Mouse (Mus musculus): ENCODE measurements around the gene Pate2.

The Pate2 gene

DNA sequence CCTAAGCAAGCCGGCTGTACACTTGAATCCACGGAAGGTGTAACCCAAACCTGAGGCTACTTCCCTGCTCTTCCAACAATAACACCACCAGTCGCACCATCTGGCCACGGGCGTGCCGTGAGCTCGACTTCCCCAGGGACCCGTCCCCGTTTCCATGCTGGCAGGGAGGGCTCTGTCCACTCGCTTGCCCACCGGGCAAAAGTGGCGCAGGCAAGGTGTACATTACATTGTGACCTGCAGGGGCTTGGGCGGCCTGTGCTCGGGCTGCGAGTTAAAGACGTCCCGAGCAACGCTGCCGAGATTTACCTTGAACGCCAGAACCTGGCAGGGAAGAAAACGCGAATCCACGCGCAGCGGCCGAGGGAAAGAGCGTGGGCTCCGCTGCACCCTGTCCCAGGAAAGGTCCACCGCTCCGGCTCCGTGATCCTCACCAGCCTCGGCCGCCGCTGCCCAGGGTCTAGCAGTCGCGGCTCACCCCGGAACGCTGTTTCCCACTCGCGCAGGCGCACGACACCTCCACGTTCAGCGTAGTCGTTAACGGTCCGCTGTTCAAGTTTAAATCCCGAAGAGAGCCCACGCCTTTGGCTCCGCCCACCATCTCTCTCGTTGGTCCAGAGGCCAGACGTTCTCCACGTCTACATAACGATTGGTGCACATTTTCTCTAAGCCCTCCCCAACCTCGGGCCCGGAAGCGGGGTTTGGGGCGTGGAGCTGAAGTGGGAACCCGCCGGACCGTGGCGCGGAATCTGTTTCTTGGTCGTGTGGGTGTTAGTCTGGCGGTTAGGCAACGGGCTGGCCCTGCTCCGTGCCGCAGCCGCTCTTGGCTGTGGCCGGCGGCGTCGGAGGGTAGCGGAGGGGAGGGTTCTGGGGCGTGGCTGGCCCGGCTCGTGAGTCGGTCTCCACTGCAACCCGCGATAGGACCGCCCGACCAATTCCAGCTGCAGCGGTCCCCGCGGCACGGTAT lies at the start of gene Pate2, which contains the start of gene Hyls1:
Gene Pate2 (plus strand): TSS at position 714 of the 964 bp plus-strand sequence.
Gene Hyls1 (minus strand): TSS at position 828 of the 964 bp plus-strand sequence.
- peak; percentile 91 for DNase-seq (ENCODE audit: low spot score)

DNA sequence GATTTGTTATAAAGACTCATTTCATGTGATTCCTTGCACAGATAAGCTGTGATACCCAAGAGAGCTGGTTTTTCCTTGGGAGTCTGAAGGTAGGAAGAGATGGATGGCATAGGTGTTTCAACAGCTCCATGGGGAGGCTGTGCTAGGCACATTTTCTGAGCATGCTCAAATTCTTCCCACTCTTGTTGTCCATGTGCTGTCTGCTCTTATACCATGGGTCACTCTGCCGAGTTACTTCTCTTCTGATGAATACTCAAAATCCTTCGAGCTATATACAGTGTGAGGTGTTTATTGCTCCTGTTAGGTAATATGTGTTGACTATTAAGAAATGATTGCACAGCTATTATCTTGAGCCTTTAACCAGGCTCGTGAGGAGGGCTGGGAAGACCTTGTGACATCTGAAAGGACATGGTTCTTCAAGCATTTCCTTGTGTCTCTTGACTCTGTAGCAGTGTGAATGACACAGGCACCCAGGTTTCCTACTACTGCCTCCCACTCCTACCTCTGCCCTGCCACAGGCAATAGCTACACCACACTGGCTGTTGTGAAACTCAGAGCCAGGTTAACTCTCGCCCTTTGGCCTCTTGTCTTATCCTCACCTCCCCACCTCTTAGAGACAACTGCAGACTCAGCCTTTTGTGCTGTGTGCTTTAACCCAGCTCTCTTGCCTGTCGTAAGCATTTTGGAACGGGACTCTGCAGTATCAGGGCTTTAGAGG lies 49.3 kb upstream of the Pate2 start:
- DNase-seq (ENCODE audit: low spot score): no peak

DNA sequence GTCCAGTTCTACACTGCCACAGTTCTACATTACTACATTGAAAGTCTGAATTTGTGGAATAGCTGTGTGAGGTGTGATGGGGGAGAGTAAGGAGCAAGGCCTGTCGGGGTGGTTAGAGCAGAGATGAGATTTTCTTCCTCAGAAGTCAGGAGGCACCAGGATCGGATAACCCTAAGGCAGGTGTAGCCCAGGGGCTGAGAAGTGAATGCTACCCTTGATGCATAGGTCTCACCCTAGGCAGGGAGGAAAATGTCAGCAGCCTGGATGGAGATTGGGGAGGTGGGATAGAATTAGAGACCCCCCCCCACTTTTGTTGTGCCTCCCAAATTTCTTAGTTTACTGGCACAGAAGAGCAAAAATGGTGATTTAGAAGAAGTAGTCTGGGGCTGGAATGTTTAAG lies 47.8 kb upstream of the Pate2 start:
- no peak for DNase-seq (ENCODE audit: low spot score)

DNA sequence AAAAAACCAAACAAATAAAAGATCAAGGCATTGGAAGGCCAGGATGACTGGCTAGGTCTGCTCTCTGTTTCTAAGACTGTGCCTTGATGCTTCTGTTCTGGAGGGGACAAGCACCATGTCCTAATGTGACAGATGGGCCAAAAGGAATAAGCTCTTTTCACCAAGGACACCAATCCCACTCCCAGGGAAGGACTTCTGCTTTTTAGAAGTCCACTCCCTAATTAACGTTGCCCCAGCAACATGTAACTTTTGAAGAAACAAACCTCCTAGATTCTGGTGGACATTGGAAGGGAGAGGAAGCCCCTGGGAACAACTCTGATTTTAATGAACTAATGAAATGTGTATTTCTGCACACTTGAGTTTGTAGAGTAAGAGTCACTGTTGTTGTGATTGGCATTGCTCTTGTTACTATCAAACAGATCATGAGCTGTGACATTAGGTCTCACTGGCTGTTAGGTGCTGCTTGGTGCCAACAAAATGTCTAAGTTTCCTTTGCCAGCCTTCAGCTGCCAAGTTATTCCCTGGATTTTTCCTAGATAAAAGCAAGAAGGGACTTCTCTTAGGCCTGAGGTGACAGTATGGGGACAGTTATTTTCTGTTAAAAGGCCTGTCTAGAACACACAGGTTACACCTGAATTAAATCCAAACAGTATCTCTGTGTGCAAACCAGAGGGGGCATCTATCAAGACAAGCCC lies 47.1 kb upstream of the Pate2 start:
- DNase-seq (ENCODE audit: low spot score): no peak

DNA sequence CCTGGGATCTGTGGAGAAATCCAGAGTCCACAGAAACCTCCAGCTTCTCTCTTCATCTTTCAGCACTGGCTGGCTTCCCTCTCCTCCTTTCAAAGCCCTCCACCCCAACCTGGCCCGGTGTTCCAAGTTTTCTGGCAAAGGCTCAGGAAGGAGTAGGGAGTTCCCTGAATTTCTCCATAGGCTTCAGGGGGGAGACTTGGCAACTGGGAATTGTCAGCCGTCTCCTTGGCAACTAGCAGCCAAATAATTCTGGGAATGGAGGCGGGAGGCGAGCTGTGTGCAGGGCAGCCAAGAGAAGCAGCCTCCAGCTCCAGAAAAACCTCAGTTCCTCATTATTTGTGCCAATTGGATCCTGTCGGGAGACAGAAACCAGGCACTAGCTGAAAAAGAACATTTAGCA lies 46.5 kb upstream of the Pate2 start:
- DNase-seq (ENCODE audit: low spot score): peak; percentile 38

DNA sequence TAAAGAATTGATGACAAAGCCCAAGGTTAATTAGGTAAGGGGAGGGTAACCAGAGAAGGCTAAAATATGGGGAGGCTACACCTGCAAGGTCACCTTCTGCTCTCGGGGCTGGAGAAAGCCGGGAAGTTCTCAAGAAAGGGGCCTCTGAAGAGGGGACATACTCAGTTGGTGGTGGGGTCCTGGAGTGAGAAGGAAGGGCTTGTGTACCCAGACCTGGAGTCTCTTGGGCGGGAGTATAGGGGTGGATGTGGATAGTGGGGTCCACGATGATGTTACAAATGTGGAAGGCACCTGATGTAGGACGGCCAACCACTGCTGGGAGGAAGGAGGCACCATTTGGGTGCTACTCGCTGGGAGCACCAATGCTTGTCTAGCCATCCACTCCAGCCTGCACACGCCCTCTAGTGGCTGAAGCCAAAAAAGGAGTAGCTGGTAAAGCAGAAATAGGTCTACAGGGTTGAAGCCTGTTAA lies 46.1 kb upstream of the Pate2 start:
- peak; percentile 67 for DNase-seq (ENCODE audit: low spot score)

DNA sequence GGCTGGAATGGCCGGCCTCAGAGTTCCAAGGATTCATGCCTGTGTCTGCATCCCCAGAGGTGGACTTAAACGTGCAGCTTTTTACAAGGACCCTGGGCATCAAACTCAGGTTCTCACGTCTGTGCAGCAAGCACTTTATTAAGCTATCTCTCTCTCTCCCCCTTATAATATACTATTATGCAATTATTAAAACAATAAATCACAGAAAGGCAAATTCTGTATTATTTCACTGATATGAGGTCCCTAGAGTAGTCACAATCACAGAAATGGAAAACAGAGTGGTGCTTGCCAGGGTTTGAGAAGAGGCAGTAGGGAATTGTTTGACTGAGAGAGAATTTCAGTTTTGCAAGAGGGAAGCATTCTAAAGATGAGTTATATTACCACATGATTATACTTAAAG lies 40.9 kb upstream of the Pate2 start:
- no peak for DNase-seq (ENCODE audit: low spot score)

DNA sequence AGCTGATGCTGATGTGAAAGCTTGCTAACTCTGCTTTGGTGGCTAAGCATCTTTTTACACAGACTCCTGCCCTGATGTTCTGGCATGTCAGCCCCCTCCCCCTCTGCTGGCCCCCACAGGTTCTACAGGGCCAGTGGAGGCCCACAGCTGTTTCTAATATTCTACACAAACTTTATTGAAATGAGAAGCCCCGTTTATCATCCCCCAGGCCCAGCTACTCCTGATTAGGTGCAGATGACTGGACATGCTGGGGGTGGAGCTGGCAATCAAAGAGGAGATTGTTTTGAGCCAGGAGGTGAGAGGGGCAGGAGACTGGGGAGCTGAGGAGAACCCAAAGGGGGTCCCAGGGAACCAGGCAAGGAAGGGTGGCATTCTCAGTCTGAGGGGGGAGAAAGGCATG lies 40.3 kb upstream of the Pate2 start:
- no peak for DNase-seq (ENCODE audit: low spot score)

DNA sequence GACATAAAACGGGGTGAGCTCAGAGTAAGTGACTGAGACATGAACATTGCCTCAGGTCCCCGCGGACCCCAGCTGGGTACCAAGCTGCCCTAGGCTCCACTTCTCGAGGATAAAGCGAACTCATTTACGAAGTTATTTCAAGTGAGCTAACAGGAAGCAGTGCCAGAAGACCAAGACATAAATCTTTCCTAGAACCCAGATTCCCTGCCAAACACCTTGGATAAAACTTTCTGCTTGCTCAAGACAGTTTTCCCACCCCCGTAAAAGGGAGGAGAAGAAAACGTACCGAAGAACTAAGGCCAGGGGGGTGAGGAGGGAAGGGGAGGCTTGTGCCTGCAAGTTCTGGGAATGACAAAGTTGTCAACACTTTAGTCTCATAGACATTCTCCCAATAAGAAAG lies 36.8 kb upstream of the Pate2 start:
- no peak for DNase-seq (ENCODE audit: low spot score)

DNA sequence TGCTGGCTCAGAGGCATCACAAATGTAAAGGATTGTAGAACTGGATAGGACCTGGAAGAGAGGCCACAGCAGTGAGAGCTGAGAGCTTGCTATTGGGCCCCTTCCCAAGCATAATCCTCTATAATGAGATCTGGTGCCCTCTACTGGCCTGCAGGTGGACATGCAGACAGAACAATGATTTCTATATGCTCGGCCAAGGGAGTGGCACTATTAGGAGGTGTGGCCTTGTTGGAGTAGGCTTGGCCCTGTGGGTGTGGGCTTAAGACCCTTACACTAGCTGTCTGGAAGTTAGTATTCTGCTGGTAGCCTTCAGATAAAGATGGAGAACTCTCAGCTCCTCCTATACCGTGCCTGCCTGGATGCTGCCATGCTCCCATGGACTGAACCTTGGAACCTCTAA lies 35.0 kb upstream of the Pate2 start:
- DNase-seq (ENCODE audit: low spot score): no peak

DNA sequence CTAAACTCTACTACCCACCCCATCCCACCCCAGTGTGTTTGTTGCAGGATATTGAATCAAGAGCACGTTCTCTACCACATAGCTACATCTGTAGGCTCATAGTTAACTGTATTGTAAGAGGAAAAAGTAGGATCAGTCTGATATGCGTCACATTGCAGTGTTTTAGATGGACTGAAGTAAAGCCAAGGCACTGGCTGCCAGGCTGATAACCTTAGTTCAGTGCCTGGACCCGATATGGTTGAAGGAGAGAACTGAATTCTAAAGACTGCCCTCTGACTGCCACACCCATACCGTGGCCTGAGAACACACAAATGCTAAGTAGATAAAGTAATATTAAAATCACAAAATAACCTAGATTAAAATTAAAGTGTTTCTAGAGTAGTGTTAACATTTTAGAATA lies 34.2 kb upstream of the Pate2 start:
- no peak for DNase-seq (ENCODE audit: low spot score)

DNA sequence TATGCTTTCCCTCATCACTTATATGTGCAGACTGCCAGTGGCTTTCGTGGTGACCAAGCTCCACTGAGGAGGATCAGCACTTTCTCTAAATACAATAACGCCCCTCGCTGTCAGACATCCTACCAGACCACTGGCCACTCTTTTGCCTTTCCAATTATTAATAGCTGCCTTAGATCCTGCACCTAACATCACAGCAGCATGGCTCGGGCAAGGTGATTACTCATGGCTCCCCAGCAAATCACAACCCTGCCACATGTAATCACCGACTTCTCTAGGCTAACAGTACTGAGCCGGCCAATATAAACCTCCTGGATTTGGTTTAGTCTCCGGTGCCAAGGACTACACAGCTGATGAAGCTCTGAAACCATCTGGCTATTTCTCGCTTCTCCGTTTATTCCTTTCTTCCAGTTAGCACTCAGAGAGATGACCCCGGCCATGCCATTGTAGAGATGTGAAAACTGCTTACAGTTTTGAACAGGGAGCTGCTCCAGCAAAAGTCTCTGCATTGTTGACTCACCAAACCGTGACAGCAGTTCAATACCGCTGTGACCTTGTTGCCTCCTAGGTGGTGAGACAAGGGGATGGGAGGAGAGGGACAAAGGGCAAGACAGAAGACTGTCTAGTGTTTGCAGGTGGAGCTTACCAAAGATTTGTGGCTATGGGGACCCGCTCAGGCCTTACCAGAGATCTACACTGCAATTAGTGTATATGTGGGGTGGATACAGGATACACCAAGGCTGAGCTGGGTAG lies 30.9 kb upstream of the Pate2 start:
- no peak for DNase-seq (ENCODE audit: low spot score)

DNA sequence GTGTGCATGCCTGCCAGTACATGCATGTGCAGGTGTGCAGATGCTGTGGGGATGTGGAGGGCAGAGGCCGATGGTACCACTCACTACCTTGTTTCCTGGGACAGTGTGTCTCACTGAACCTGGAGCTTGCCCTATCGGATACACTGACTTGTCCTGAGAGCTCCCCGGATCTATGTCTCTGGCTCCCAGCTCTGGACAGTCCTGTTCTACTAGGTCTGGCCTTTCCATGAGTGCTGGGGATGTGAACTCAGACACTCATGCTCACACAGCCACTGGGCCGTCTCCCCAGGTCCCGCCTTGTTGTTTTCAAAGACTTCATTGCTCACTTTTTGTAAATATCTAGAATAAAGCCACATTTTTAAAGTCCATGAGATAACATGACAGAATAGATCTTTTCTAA lies 29.1 kb upstream of the Pate2 start:
- DNase-seq (ENCODE audit: low spot score): no peak

DNA sequence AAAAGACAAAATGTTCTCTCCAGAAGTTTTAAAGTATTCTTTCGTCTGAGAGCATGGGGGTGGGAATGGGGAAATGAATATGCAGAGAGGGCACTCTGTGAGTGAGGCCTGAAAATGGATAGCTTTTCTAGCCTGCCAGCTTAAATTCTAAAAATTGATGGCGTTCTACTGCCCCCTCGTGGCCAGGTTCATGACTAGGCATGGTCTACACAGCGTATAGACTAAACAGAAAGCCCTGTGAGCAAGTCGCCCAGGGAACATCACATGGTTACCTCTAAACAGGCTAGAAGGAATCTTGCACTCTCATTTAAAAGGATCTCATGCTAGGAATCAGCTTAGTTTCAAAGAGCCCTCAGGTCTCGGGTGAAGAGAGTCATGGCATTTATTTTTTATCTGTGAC lies 28.6 kb upstream of the Pate2 start:
- DNase-seq (ENCODE audit: low spot score): peak; percentile 47

DNA sequence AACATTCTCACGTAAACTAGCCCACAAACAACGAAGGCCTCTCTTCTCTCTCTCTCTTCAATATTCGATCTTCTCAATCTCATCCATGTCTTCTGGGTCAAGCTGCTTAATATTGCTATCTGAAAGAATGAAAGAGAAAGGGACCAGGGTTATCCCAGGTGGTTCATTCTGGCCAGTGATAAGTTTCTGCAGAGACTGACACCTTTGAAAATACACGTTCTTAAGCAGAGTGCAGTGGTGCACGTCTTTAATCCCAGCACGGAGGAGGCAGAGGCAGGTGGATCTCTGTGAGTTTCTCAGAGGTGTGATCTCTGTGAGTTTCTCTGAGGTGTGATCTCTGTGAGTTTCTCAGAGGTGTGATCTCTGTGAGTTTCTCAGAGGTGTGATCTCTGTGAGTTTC lies 28.1 kb upstream of the Pate2 start:
- no peak for DNase-seq (ENCODE audit: low spot score)

DNA sequence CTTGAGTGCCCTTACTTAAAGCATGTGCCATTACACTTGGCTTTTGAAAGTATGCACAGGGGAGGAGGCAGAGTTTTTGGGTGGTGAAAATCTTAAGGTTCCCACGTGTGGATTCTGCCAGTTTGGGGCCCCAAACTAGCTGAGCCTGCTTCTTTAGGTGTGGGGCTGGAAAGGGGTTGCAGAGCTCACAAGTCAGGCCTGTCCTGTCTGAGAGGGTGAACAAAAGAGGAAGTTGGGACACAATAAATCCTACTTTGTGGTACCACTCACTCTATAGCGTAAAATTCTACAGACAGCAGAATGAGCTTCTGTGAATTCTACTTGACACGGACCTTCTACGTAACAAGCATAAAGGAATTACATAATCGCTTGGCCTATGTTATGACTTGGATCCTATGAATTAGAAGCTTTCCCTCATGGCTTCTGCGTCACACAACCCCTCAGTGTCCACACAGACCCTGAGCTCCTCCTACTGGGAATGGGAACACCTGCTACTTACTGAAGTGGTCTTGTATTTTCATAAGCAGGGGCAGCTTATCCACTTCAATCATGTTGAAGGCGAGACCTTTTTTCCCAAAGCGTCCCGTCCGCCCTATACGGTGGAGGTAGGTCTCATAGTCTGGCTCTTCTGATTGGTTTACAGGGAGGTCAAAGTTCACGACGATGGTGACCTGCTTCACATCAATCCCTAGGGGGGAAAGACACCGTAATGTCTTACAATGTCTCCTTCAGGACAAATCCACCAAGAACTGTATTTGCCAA lies 26.8 kb upstream of the Pate2 start:
- DNase-seq (ENCODE audit: low spot score): no peak

DNA sequence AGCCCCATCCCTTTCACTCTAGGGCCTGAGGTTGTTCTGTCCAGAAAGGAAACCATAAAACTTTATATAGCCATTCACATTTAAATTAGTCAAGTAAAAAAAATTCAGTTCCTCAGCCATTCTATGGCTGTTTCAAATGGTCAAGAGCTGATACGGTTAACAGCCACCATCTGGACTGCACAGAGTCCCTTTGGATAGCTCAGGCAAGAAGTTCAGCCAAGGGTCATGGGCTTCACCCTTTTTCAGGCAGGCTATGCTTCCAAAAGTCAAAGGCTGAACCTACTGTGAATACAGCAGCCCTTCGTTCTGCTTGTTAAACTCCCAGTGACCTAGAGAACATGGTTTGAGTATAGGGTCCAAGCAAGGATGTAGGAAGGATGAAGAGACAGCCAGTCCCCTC lies 25.4 kb upstream of the Pate2 start:
- DNase-seq (ENCODE audit: low spot score): no peak

DNA sequence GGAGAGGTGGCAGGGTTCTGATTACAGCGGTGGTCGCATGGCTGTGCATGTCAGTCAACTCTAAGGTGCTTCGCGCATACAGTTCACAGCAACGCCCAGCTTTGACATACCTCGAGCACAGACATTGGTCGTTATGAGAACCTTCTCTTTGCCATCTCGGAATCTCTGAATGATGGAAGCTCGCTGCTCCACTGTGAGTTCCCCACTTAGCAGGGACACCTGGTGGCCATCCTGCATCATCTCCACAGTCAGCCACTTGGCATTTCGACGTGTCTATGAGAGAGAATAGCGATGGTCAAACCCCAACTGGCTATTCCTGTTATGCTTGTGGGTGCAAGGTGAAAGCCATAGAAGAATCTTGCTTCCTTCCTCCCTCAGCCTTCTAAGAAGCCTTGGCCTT lies 24.4 kb upstream of the Pate2 start:
- no peak for DNase-seq (ENCODE audit: low spot score)

DNA sequence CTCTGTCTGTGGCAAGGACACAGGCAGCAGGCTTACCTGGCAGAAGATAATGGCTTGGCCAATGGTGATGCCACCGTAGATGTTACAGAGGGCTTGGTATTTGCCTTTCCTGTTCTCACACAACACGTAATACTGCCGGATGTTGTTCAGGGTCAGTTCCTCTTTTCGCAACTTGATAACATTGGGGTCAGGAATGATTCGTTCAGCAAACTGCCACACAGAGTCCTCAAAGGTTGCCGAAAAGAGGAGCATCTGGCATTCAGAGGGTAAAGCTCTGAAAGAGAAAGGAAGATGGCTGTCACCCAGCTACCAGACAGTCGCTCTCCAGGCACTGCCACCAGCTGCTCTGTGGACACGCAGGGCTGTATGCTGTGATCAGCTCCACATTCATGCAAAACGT lies 23.3 kb upstream of the Pate2 start:
- DNase-seq (ENCODE audit: low spot score): no peak

DNA sequence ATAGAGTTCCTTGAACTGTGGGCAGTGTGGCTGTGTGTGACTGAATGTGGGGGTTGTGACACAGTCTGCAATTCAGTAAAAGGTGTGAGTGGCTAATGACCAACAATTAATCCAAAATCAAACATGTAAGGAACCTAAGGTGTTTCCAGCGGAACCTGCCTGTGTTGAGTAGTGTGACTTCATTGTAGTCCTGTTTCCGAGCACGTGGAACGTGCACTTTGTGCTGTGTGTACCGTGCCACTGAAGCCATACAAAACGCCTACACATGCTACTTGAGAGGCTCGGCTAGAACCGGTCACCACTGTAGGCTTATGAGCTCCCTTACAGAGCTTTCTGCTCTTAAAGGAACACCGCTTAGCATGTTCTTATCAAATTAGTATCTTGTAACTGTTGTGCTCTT lies 21.6 kb upstream of the Pate2 start:
- DNase-seq (ENCODE audit: low spot score): no peak

DNA sequence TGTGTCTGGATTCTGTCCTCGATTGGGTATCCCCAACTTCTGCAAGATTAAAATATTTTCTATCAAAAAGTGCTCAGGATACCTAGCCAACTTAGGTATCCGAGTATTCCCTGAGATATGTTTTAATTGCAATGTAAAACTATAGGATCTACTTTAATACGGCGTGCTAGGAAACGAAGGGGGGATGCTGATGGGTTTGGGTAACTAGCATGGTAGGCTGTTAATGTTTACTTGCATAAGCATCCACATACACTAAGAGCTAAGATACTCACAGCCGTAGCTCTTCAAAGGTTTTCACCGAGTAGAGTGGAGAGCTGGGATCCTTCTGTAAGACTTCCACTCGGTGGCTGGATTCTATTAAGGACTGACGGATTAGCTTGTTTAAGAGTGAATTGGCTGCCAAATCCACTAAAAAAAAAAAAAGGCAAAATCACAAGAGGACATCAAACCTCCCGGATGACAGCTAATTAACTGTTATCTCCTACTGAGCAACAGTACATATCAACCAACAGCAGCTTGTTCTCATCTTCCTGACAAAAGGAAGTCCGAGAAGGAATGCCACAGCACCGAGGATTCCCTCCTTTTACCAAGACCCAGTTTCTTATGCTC lies 13.5 kb upstream of the Pate2 start:
- DNase-seq (ENCODE audit: low spot score): no peak
